Mouse (Mus musculus) bone marrow, adult 2 months (tissue): ENCODE data around the gene Faf1.

ENCODE experiments used
- CTCF ChIP-seq: fragments of 200-500 bp; IDR thresholded peaks from 2 replicates; pipeline ENCODE4 v1.5.1; 2011; ENCODE audit warnings: low read length, control low read depth; ENCODE audit not compliant: control insufficient read depth, insufficient read depth
- POLR2A ChIP-seq: fragments of 200-500 bp; IDR thresholded peaks from 2 replicates; pipeline ENCODE4 v1.6.1; 2011; ENCODE audit warnings: low read depth, mild to moderate bottlenecking, control low read depth, low read length, borderline replicate concordance; ENCODE audit not compliant: control insufficient read depth

- TF ChIP-seq CTCF (no peak), POLR2A (no peak)
Observed at GRCm38 (mm10) chr4:109661183-109661582, 15.2 kb upstream of the Faf1 start.
